Mouse (Mus musculus) brown adipose tissue, adult 24 weeks (tissue): Measurements from ENCODE around the gene Lnx2. TPM values are rescaled to one million over a fixed set of nuclear protein-coding genes. Genes with fewer than 3 reads are reported as not detected.

ENCODE experiments used
- H3K27ac ChIP-seq: fragments of 200-500 bp; replicated peaks from 2 replicates; pipeline ENCODE4 v1.5.1; 2012; ENCODE audit warnings: low read depth, mild to moderate bottlenecking, low read length
- H3K4me1 ChIP-seq: fragments of 200-500 bp; 2 replicates; pipeline ENCODE4 v1.6.1; 2012; ENCODE audit warnings: low read length, mixed read lengths; ENCODE audit not compliant: control insufficient read depth, insufficient read depth, insufficient read length
- H3K4me3 ChIP-seq: fragments of 200-500 bp; 2 replicates; pipeline ENCODE4 v1.5.1; 2012; ENCODE audit warnings: low read depth, mild to moderate bottlenecking, low read length, moderate library complexity; ENCODE audit not compliant: insufficient read depth
- polyA plus RNA-seq: library from polyadenylated mRNA; stranded (reverse); fragments of >200 nt; gene quantifications from 2 replicates; pipeline ENCODE4 v1.2.4, GENCODE M21; 2012; ENCODE audit not compliant: missing spikeins, insufficient read depth, insufficient read length

Gene Lnx2
- polyA plus RNA-seq, 1 experiment = 7.0 TPM

GRCm38 (mm10) chr5:147050816-147051499 lies 25.4 kb downstream of the Lnx2 start:
- peak overlapping the region; percentile 38 for H3K4me3 ChIP-seq
- H3K27ac ChIP-seq = peak overlapping the region; percentile 97
- peaks cover 53% of the 10 kb centered on the region for H3K4me1 ChIP-seq

DNA sequence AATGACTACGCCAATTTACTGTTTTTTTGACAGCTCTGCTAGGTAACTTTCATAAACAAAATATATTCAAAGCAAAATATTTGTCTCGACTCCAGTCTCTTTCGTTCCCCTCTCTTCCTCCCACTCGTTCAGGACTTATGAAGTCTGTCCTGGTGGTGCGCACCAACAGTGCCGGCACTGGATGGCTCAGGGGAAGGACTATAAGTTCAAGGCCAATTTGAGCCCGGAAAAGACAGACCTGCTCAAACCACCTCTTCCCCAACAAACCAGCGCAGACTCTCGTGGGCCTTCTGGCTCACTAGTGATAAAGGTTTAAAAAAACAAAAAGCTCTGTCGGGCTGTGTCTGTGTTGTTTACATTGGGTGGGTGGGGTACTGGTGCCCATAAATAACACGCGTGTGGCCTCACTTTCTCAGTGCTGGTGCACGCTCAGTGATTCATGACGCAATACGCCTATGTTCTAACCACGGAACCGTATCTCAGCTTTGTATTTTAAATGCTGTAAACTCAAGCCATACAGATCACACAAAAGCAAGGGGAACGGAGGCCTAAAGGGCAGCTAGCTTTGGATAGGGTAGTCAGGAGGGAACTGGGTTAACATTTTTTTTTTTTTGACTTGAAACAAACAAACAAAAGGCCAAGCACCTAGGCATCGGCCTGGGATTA lies 26.7 kb downstream of the Lnx2 start:
- Histone ChIP-seq H3K27ac (peak overlapping the region; percentile 73), H3K4me3 (no peak overlapping the region), H3K4me1 (peaks cover 53% of the 10 kb centered on the region)

- peak overlapping the region; percentile 61 for H3K27ac ChIP-seq
- H3K4me1 ChIP-seq = peaks cover 47% of the 10 kb centered on the region
- H3K4me3 ChIP-seq = no peak overlapping the region; the same call in 1 of the 2 replicates
Measured at GRCm38 (mm10) chr5:147045929-147046328, 30.5 kb downstream of the Lnx2 start.

DNA sequence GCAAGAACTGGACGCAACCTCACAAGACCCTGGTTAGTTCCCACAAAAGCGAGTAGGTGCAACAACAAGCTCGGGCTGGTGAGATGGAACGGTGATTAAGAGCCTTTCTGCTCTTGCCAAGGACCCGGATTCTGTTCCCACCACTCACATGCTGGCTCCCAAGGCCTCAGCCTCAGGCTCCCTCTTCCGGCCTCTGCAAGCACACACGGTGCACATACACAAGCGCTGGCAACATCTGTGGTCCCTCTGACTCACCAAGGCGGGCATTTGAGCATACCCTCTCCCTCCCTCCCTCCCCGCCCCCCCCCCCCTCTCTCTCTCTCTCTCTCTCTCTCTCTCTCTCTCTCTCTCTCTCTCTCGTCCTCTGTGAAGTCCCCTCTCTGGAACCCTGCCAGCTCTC lies 31.1 kb downstream of the Lnx2 start:
- Histone ChIP-seq H3K4me1 (peaks cover 52% of the 10 kb centered on the region), H3K27ac (peak overlapping the region; percentile 6), H3K4me3 (no peak overlapping the region)

DNA sequence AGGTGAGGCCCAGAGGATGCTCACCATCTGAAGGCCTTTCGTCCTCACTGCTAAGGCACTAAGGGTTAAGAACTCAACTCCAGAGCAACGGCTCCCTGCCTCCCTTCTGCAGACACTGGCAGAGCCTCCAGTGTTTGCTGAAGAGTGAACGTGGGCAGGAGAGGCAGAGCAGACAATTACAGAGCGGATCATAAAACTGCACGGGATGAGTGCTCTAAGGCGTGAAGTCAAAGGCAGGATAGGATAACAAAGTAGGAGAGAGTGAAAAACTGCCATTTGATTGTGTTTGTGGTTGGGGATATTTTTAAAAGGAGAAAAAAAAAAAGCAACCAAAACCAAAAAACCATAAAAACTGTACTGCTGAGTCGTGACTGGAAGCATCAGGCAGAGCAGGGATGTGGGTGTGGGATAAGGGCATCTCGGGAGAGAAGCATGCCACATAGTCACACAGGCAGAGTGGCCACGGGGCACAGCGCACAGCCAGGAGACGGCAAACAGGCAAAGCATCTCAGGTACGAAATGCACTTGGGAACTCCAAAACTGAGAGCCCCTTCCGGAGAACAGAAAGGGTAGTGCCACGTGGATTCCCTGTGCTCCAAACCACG lies 33.0 kb downstream of the Lnx2 start:
- peaks cover 48% of the 10 kb centered on the region for H3K4me1 ChIP-seq
- no peak overlapping the region for H3K27ac ChIP-seq
- no peak overlapping the region for H3K4me3 ChIP-seq

- H3K27ac ChIP-seq = peak overlapping the region; percentile 55
- peak overlapping the region; percentile 1; the same call in 1 of the 2 replicates for H3K4me3 ChIP-seq
- H3K4me1 ChIP-seq = peaks cover 58% of the 10 kb centered on the region
Measured at GRCm38 (mm10) chr5:147041965-147042937, 34.1 kb downstream of the Lnx2 start.

DNA sequence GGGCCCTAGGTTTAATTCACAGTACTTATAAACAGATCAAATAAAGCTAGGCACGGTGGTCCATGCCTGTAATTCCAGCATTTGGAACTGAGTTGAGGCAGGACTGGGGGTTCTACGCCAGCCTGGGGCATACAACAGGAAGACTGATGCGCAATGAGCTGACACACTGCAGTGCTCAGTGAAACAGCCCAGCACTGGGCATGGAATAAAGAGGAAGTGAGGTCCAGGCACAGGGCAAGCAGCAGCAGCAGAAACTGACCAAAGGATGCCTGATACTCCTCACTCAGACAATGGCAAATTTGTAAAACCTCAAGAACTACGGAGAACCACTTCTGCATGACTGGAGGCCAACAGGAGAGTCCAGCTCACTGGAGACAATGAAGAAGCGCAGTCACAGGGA lies 37.0 kb downstream of the Lnx2 start:
- no peak overlapping the region for H3K4me3 ChIP-seq
- H3K27ac ChIP-seq = peak overlapping the region; percentile 41; the same call in 1 of the 2 replicates
- peaks cover 59% of the 10 kb centered on the region for H3K4me1 ChIP-seq

DNA sequence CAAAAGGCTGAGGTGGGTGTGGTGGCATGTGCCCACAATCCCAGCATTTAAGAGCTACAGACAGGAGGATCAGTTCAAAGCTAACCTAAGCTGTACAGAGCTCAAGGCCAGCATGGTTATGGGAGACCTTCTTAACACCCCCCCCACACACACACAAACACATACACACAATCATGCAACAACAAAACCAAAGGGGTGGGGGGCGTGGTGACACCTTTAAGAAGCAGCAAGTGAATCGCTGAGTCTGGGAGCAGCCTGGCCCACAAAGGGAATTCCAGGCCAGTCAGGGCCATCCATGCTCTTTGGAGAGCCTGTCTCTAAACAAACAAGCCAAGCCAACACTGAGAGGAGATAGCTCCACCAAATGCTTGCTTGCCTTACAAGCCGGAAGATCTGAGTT lies 38.8 kb downstream of the Lnx2 start:
- Histone ChIP-seq H3K27ac (peak overlapping the region; percentile 91), H3K4me1 (peaks cover 65% of the 10 kb centered on the region), H3K4me3 (no peak overlapping the region; the same call in 1 of the 2 replicates)

GRCm38 (mm10) chr5:147036661-147037060 lies 39.7 kb downstream of the Lnx2 start:
- H3K4me1 ChIP-seq = peaks cover 58% of the 10 kb centered on the region
- H3K27ac ChIP-seq = peak overlapping the region; percentile 91
- H3K4me3 ChIP-seq = peak overlapping the region; percentile 23; the same call in 1 of the 2 replicates

- peak overlapping the region; percentile 23; the same call in 1 of the 2 replicates for H3K4me3 ChIP-seq
- H3K4me1 ChIP-seq = peaks cover 58% of the 10 kb centered on the region
- peak overlapping the region; percentile 91 for H3K27ac ChIP-seq
Measured at GRCm38 (mm10) chr5:147036028-147036427, 40.4 kb downstream of the Lnx2 start.

DNA sequence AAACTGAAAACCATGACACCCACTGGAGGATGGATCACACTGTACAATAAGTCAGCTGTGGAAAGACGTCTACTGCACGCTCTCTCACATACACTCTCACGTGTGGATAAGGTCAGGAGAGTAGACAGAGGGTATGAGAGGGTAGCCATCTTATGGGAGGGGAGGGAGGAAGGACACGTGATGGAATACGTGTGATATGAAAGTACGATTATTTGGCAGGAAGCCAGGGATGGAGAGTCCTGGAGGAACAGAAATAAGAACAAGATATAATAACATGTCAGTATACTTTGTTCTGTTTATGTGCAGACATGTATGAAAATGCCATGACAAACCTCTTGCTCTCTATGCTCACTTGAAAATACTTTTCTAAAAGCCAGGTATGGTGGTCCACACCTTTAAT lies 41.1 kb downstream of the Lnx2 start:
- peaks cover 52% of the 10 kb centered on the region for H3K4me1 ChIP-seq
- H3K27ac ChIP-seq = peak overlapping the region; percentile 83
- H3K4me3 ChIP-seq = no peak overlapping the region

GRCm38 (mm10) chr5:147034283-147034682 lies 42.1 kb downstream of the Lnx2 start:
- Histone ChIP-seq H3K4me3 (no peak overlapping the region), H3K4me1 (peaks cover 45% of the 10 kb centered on the region), H3K27ac (peak overlapping the region; percentile 83)

DNA sequence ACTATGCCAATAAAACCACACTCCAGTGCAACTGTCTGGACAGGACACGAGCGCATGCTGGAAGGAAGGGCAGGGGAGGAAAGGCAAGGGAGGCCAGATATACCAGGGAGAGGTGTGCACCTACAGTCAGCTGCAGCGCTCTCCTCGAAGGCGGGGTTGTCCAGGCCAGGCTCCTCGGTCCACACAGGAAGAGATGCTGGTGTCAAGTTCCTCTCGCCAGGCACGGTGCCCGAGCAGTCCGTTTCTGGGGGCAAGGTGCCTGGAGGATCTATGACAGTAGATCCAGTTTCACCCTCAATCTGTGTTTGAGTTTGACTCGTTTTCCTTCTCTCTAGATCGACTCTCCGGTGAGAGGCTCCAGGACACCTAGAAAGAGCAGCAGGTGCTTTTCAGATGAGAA lies 43.2 kb downstream of the Lnx2 start:
- no peak overlapping the region for H3K4me3 ChIP-seq
- H3K27ac ChIP-seq = peak overlapping the region; percentile 12; the same call in 1 of the 2 replicates
- peaks cover 38% of the 10 kb centered on the region for H3K4me1 ChIP-seq

DNA sequence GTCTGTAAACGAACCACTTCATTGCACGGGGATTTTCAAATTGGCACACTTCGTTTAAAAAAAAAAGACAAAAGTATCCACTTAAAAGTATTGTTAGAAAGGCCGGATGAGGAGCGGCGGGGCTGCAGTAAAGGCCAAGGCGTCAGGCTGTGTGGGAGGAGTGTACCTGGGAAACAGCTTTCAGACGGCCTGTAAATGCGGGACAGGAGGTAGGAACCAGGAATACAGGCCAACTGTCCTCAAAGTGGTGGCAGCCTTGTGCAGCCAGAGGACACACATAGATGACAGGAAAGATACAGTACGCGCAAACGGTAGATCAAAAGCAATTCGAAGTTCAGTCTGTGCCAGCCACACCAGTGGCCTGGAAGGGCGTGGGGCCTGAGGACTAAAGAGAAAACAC lies 45.1 kb downstream of the Lnx2 start:
- Histone ChIP-seq H3K4me3 (no peak overlapping the region), H3K27ac (peak overlapping the region; percentile 60), H3K4me1 (peaks cover 24% of the 10 kb centered on the region)
